Mouse (Mus musculus): ENCODE data around the gene Sp3.

DNA sequence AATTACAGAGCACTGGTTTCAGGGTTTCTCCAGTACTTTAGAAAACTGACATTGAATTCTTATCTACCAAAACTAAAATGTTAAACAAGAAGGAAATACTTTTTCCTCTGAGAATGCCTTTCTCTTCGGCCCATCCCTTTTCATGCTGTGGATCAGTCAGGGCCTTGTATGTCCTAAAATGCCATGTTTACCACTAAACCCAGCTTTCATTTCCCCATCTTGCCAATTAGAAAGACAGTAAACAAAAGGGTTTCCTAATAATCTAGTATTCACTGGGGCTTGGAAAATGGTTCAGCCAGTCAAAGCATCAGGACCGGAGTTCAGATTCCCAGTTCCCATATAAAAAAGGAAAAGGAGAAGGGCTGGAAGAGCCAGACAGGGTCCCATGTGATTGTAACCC lies 14.8 kb downstream of the Sp3 start:
- no peak for TF ChIP-seq CTCF (IDR thresholded peaks at IDR 0.05; ENCODE audit: control insufficient read depth, insufficient read depth, low read length)
- TF ChIP-seq POLR2A (IDR thresholded peaks at IDR 0.05; ENCODE audit: borderline replicate concordance, control insufficient read depth, low read depth, low read length) = no peak

Measured in bone marrow, adult 2 months (tissue).